Mouse (Mus musculus): Measurements from ENCODE around the gene Syn3. TPM values are rescaled to one million over a fixed set of nuclear protein-coding genes. Genes with fewer than 3 reads are reported as not detected.

Gene Syn3
- polyA plus RNA-seq, 1 experiment, result 2.6 TPM

GRCm38 (mm10) chr10:86343931-86344330 is 154.8 kb downstream of the Syn3 start:
- H3K4me3 ChIP-seq (ENCODE audit: low read depth, low read length), result no peak overlapping the region
- H3K4me1 ChIP-seq (ENCODE audit: control insufficient read depth, insufficient read depth, low read length), result peaks cover 2% of the 10 kb centered on the region
- H3K36me3 ChIP-seq (ENCODE audit: control insufficient read depth, insufficient read depth, low read length, poor library complexity, severe bottlenecking), result no peaks in the 10 kb centered on the region
- no peak overlapping the region for H3K27ac ChIP-seq (ENCODE audit: insufficient read depth, low read length)
- H3K9me3 ChIP-seq (replicated peaks; ENCODE audit: control insufficient read depth, insufficient read depth, low read length, poor library complexity, severe bottlenecking), result no peaks in the 10 kb centered on the region
- TF ChIP-seq POLR2A (IDR thresholded peaks at IDR 0.05; ENCODE audit: insufficient read depth, low read length), result no peak
- no peak overlapping the region for H3K9ac ChIP-seq (ENCODE audit: low read depth, poor library complexity, severe bottlenecking)
- H3K27me3 ChIP-seq (ENCODE audit: control insufficient read depth, insufficient read depth, low read length, poor library complexity, severe bottlenecking), result no peaks in the 10 kb centered on the region

GRCm38 (mm10) chr10:86343362-86343761 is 155.3 kb downstream of the Syn3 start:
- Histone ChIP-seq H3K9me3 (replicated peaks; ENCODE audit: control insufficient read depth, insufficient read depth, low read length, poor library complexity, severe bottlenecking) (no peaks in the 10 kb centered on the region), H3K27me3 (ENCODE audit: control insufficient read depth, insufficient read depth, low read length, poor library complexity, severe bottlenecking) (no peaks in the 10 kb centered on the region), H3K4me3 (ENCODE audit: low read depth, low read length) (no peak overlapping the region), H3K36me3 (ENCODE audit: control insufficient read depth, insufficient read depth, low read length, poor library complexity, severe bottlenecking) (no peaks in the 10 kb centered on the region), H3K9ac (ENCODE audit: low read depth, poor library complexity, severe bottlenecking) (no peak overlapping the region), H3K27ac (ENCODE audit: insufficient read depth, low read length) (no peak overlapping the region), H3K4me1 (ENCODE audit: control insufficient read depth, insufficient read depth, low read length) (peaks cover 6% of the 10 kb centered on the region)
- TF ChIP-seq CTCF (IDR thresholded peaks at IDR 0.05; ENCODE audit: low read depth, low read length), result no peak

GRCm38 (mm10) chr10:86342713-86343112 is 156.0 kb downstream of the Syn3 start:
- Histone ChIP-seq H3K9me3 (replicated peaks; ENCODE audit: control insufficient read depth, insufficient read depth, low read length, poor library complexity, severe bottlenecking) (no peaks in the 10 kb centered on the region), H3K4me1 (ENCODE audit: control insufficient read depth, insufficient read depth, low read length) (peaks cover 7% of the 10 kb centered on the region), H3K4me3 (ENCODE audit: low read depth, low read length) (no peak overlapping the region), H3K36me3 (ENCODE audit: control insufficient read depth, insufficient read depth, low read length, poor library complexity, severe bottlenecking) (no peaks in the 10 kb centered on the region), H3K27me3 (ENCODE audit: control insufficient read depth, insufficient read depth, low read length, poor library complexity, severe bottlenecking) (no peaks in the 10 kb centered on the region), H3K9ac (ENCODE audit: low read depth, poor library complexity, severe bottlenecking) (no peak overlapping the region), H3K27ac (ENCODE audit: insufficient read depth, low read length) (no peak overlapping the region)
- no peak for TF ChIP-seq CTCF (IDR thresholded peaks at IDR 0.05; ENCODE audit: low read depth, low read length)
- TF ChIP-seq EP300 (IDR thresholded peaks at IDR 0.05; ENCODE audit: insufficient read depth, low read depth, low read length), result no peak
- TF ChIP-seq POLR2A (IDR thresholded peaks at IDR 0.05; ENCODE audit: insufficient read depth, low read length), result no peak

- H3K9ac ChIP-seq (ENCODE audit: low read depth, poor library complexity, severe bottlenecking), result no peak overlapping the region
- H3K27ac ChIP-seq (ENCODE audit: insufficient read depth, low read length), result no peak overlapping the region
- no peak for TF ChIP-seq EP300 (IDR thresholded peaks at IDR 0.05; ENCODE audit: insufficient read depth, low read depth, low read length)
- TF ChIP-seq CTCF (IDR thresholded peaks at IDR 0.05; ENCODE audit: low read depth, low read length), result no peak
- no peak for TF ChIP-seq POLR2A (IDR thresholded peaks at IDR 0.05; ENCODE audit: insufficient read depth, low read length)
- H3K9me3 ChIP-seq (replicated peaks; ENCODE audit: control insufficient read depth, insufficient read depth, low read length, poor library complexity, severe bottlenecking), result no peaks in the 10 kb centered on the region
- peaks cover 7% of the 10 kb centered on the region for H3K4me1 ChIP-seq (ENCODE audit: control insufficient read depth, insufficient read depth, low read length)
- H3K4me3 ChIP-seq (ENCODE audit: low read depth, low read length), result no peak overlapping the region
- H3K27me3 ChIP-seq (ENCODE audit: control insufficient read depth, insufficient read depth, low read length, poor library complexity, severe bottlenecking), result no peaks in the 10 kb centered on the region
- H3K36me3 ChIP-seq (ENCODE audit: control insufficient read depth, insufficient read depth, low read length, poor library complexity, severe bottlenecking), result no peaks in the 10 kb centered on the region
These were observed 156.5 kb downstream of the Syn3 start for GRCm38 (mm10) chr10:86342151-86342550.

DNA sequence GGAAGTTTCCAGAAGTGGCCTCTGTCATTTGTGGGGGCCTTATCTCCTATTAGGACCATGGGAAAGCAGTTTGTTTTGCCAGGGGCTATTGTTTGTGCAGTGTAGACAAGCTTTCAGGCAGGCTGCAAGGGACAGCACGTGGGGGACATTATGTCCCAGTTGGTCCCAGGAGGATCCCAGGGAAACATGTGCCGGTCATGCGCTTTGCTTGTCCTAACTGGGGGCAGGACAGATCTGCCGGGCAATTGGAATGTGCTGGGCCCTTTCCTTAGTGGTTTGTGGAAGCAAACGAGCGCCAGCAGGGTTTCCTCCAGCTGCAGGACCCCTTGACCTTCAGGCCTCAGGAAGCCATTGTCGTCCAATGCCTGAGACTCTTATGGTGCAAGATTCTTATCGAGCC is 157.1 kb downstream of the Syn3 start:
- Histone ChIP-seq H3K9ac (ENCODE audit: low read depth, poor library complexity, severe bottlenecking) (no peak overlapping the region), H3K9me3 (replicated peaks; ENCODE audit: control insufficient read depth, insufficient read depth, low read length, poor library complexity, severe bottlenecking) (no peaks in the 10 kb centered on the region), H3K4me3 (ENCODE audit: low read depth, low read length) (no peak overlapping the region), H3K4me1 (ENCODE audit: control insufficient read depth, insufficient read depth, low read length) (peaks cover 7% of the 10 kb centered on the region), H3K27ac (ENCODE audit: insufficient read depth, low read length) (no peak overlapping the region), H3K36me3 (ENCODE audit: control insufficient read depth, insufficient read depth, low read length, poor library complexity, severe bottlenecking) (no peaks in the 10 kb centered on the region), H3K27me3 (ENCODE audit: control insufficient read depth, insufficient read depth, low read length, poor library complexity, severe bottlenecking) (no peaks in the 10 kb centered on the region)
- TF ChIP-seq POLR2A (IDR thresholded peaks at IDR 0.05; ENCODE audit: insufficient read depth, low read length) (no peak), CTCF (IDR thresholded peaks at IDR 0.05; ENCODE audit: low read depth, low read length) (no peak), EP300 (IDR thresholded peaks at IDR 0.05; ENCODE audit: insufficient read depth, low read depth, low read length) (no peak)

GRCm38 (mm10) chr10:86340991-86341527 is 157.6 kb downstream of the Syn3 start:
- TF ChIP-seq EP300 (IDR thresholded peaks at IDR 0.05; ENCODE audit: insufficient read depth, low read depth, low read length), result no peak
- H3K27me3 ChIP-seq (ENCODE audit: control insufficient read depth, insufficient read depth, low read length, poor library complexity, severe bottlenecking), result no peaks in the 10 kb centered on the region
- peaks cover 7% of the 10 kb centered on the region for H3K4me1 ChIP-seq (ENCODE audit: control insufficient read depth, insufficient read depth, low read length)
- H3K9me3 ChIP-seq (replicated peaks; ENCODE audit: control insufficient read depth, insufficient read depth, low read length, poor library complexity, severe bottlenecking), result no peaks in the 10 kb centered on the region
- no peak overlapping the region for H3K9ac ChIP-seq (ENCODE audit: low read depth, poor library complexity, severe bottlenecking)
- no peaks in the 10 kb centered on the region for H3K36me3 ChIP-seq (ENCODE audit: control insufficient read depth, insufficient read depth, low read length, poor library complexity, severe bottlenecking)
- H3K27ac ChIP-seq (ENCODE audit: insufficient read depth, low read length), result no peak overlapping the region
- no peak overlapping the region for H3K4me3 ChIP-seq (ENCODE audit: low read depth, low read length)

All from ES-Bruce4 (cell line).